Comparison of ENCODE assay signal across 22 mouse cellular contexts in genomic region chr14:60978129-60978528, GRCm38 (mm10).
DNase-seq lines count a peak whose midpoint lies in the region; ATAC-seq lines count a peak whose summit lies in the region.
"Had no signal": no experiment of that assay in that cellular context is flagged by ENCODE, and none has a peak within 500 bp of the region (broad histone marks: within the 10 kb centered on the region; RNA-seq: fewer than 3 reads in every experiment).

No protein-coding gene starts in this region.

- H3K9ac ChIP-seq in limb, embryonic 11.5 days (ENCODE audit: low read length): no peak overlapping the region
- H3K9ac ChIP-seq in embryonic facial prominence, embryonic 14.5 days (ENCODE audit: low read depth, low read length): no peak overlapping the region
- H3K9ac ChIP-seq in limb, embryonic 12.5 days (replicated peaks): no peak overlapping the region
- H3K9ac ChIP-seq: hindbrain, embryonic 15.5 days; intestine, embryonic 15.5 days; liver, embryonic 12.5 days; midbrain, embryonic 12.5 days had no signal

- peak; percentile 42 for DNase-seq in limb, embryonic 11.5 days (ENCODE audit: low spot score)
- DNase-seq in limb, embryonic 10.5 days (ENCODE audit: low spot score): no peak
- peak; percentile 89 for DNase-seq in embryonic facial prominence, embryonic 14.5 days (ENCODE audit: low spot score)
- DNase-seq in heart, adult 9 months (ENCODE audit: low spot score in 2 of 2): no peak
- no peak for DNase-seq in lung, postnatal 36 days
- DNase-seq in cerebellum, postnatal 10 days: no peak
- DNase-seq: adrenal gland, adult 2 months; cerebellum, adult 11-12 months; cerebellum, postnatal 14 days; gastrocnemius, adult 2 months; kidney, adult 9 months; kidney, postnatal 25 days; lung, adult 18-20 months; lung, postnatal 10 days had no signal

- no peak overlapping the region for H3K4me2 ChIP-seq in limb, embryonic 11.5 days (ENCODE audit: low read depth, severe bottlenecking)
- no peak overlapping the region; the same call in 1 of the 2 replicates for H3K4me2 ChIP-seq in embryonic facial prominence, embryonic 14.5 days (ENCODE audit: low read depth, low read length)
- H3K4me2 ChIP-seq in limb, embryonic 12.5 days: peak overlapping the region; percentile 0; the same call in 1 of the 2 replicates
- H3K4me2 ChIP-seq: hindbrain, embryonic 15.5 days; intestine, embryonic 15.5 days; liver, embryonic 12.5 days; midbrain, embryonic 12.5 days had no signal

- no peak overlapping the region for H3K4me3 ChIP-seq in limb, embryonic 11.5 days (ENCODE audit: low read depth, low read length)
- H3K4me3 ChIP-seq in limb, embryonic 10.5 days: no peak overlapping the region
- H3K4me3 ChIP-seq in embryonic facial prominence, embryonic 14.5 days (ENCODE audit: low read depth, low read length): no peak overlapping the region
- no peak overlapping the region for H3K4me3 ChIP-seq in limb, embryonic 12.5 days (replicated peaks)
- H3K4me3 ChIP-seq: gastrocnemius, adult 2 months; heart, embryonic 10.5 days; hindbrain, embryonic 15.5 days; intestine, embryonic 15.5 days; layer of hippocampus, adult 2 months; liver, embryonic 12.5 days; midbrain, embryonic 12.5 days had no signal

- H3K36me3 ChIP-seq in limb, embryonic 11.5 days (ENCODE audit: control insufficient read depth, insufficient read depth, low read length): no peaks in the 10 kb centered on the region
- H3K36me3 ChIP-seq in limb, embryonic 10.5 days: peaks cover 19% of the 10 kb centered on the region; the same call in 1 of the 2 replicates
- H3K36me3 ChIP-seq in embryonic facial prominence, embryonic 14.5 days (ENCODE audit: control insufficient read depth, insufficient read depth, low read length): peaks cover 9% of the 10 kb centered on the region
- peaks cover 4% of the 10 kb centered on the region for H3K36me3 ChIP-seq in limb, embryonic 12.5 days
- H3K36me3 ChIP-seq: hindbrain, embryonic 15.5 days; intestine, embryonic 15.5 days; liver, embryonic 12.5 days had no signal

- H3K9me3 ChIP-seq in limb, embryonic 11.5 days (ENCODE audit: control insufficient read depth, low read length): no peaks in the 10 kb centered on the region
- no peaks in the 10 kb centered on the region for H3K9me3 ChIP-seq in limb, embryonic 10.5 days (replicated peaks)
- H3K9me3 ChIP-seq in embryonic facial prominence, embryonic 14.5 days (ENCODE audit: control insufficient read depth, low read length): no peaks in the 10 kb centered on the region
- no peaks in the 10 kb centered on the region for H3K9me3 ChIP-seq in limb, embryonic 12.5 days
- H3K9me3 ChIP-seq: heart, embryonic 10.5 days; hindbrain, embryonic 15.5 days; intestine, embryonic 15.5 days; liver, embryonic 12.5 days; midbrain, embryonic 12.5 days had no signal

- 23% methylated on average over 6 of the region's 6 CpGs for WGBS in limb, embryonic 11.5 days
- WGBS in limb, embryonic 10.5 days: 34% methylated on average over 6 of the region's 6 CpGs
- WGBS in embryonic facial prominence, embryonic 14.5 days: 17% methylated on average over 6 of the region's 6 CpGs
- WGBS in limb, embryonic 12.5 days: 18% methylated on average over 6 of the region's 6 CpGs

- no peak overlapping the region for H3K27ac ChIP-seq in limb, embryonic 11.5 days (replicated peaks; ENCODE audit: low read depth, low read length)
- H3K27ac ChIP-seq in limb, embryonic 10.5 days: no peak overlapping the region
- H3K27ac ChIP-seq in embryonic facial prominence, embryonic 14.5 days (replicated peaks; ENCODE audit: low read depth, low read length): peak overlapping the region; percentile 72
- H3K27ac ChIP-seq in limb, embryonic 12.5 days: no peak overlapping the region
- H3K27ac ChIP-seq: heart, embryonic 10.5 days; hindbrain, embryonic 15.5 days; intestine, embryonic 15.5 days; layer of hippocampus, adult 2 months; liver, embryonic 12.5 days; midbrain, embryonic 12.5 days; stomach, postnatal 0 days had no signal

- H3K4me1 ChIP-seq in limb, embryonic 11.5 days (ENCODE audit: control insufficient read depth, insufficient read depth, low read length): 0 out of 2 replicates have a peak, but pooled peaks cover 2% of the 10 kb centered on the region
- H3K4me1 ChIP-seq in limb, embryonic 10.5 days: peaks cover 25% of the 10 kb centered on the region
- H3K4me1 ChIP-seq in embryonic facial prominence, embryonic 14.5 days (ENCODE audit: control insufficient read depth, insufficient read depth, low read length): peaks cover 15% of the 10 kb centered on the region
- peaks cover 12% of the 10 kb centered on the region for H3K4me1 ChIP-seq in limb, embryonic 12.5 days (replicated peaks)
- H3K4me1 ChIP-seq: hindbrain, embryonic 15.5 days; intestine, embryonic 15.5 days; midbrain, embryonic 12.5 days had no signal

- ATAC-seq in limb, embryonic 11.5 days (ENCODE audit: insufficient number of reproducible peaks, low FRiP score, low TSS enrichment, low read depth): no peak
- no peak for ATAC-seq in embryonic facial prominence, embryonic 14.5 days (ENCODE audit: low read depth)
- no peak for ATAC-seq in limb, embryonic 12.5 days (ENCODE audit: insufficient number of reproducible peaks, insufficient read depth, low FRiP score, low TSS enrichment, low read depth)
- ATAC-seq: intestine, embryonic 15.5 days; liver, embryonic 12.5 days had no signal

- no peaks in the 10 kb centered on the region for H3K27me3 ChIP-seq in limb, embryonic 11.5 days (ENCODE audit: control insufficient read depth, insufficient read depth, low read length)
- no peaks in the 10 kb centered on the region for H3K27me3 ChIP-seq in limb, embryonic 10.5 days (ENCODE audit: low read depth, poor library complexity, severe bottlenecking)
- H3K27me3 ChIP-seq in embryonic facial prominence, embryonic 14.5 days (replicated peaks; ENCODE audit: control insufficient read depth, insufficient read depth, low read length): no peaks in the 10 kb centered on the region
- no peaks in the 10 kb centered on the region for H3K27me3 ChIP-seq in limb, embryonic 12.5 days
- H3K27me3 ChIP-seq: hindbrain, embryonic 15.5 days; intestine, embryonic 15.5 days; liver, embryonic 12.5 days; midbrain, embryonic 12.5 days had no signal

Comparison
In these comparisons a context has a peak if more than half of its experiments do, and no peak if none do; other contexts are left out.
1. DNase-seq: peak in limb, embryonic 11.5 days (single experiment) and embryonic facial prominence, embryonic 14.5 days (single experiment); none in limb, embryonic 10.5 days (single experiment), heart, adult 9 months (0 of 2), lung, postnatal 36 days (single experiment) and cerebellum, postnatal 10 days (0 of 2).